Mouse (Mus musculus) heart, adult 2 months (tissue): ENCODE data around the gene Fndc10. TPM values are rescaled to one million over a fixed set of nuclear protein-coding genes. Genes with fewer than 3 reads are reported as not detected.

Experiments used
- DNase-seq, 2 experiments: peaks; one replicate each; pipeline ENCODE4 v3.0.0; 2021
- H3K27ac ChIP-seq: fragments of 200-600 bp; 2 replicates; pipeline ENCODE4 v1.8.1; 2022
- H3K27me3 ChIP-seq: fragments of 200-500 bp; 2 replicates; pipeline ENCODE4 v1.6.1; 2012; ENCODE audit warnings: mild to moderate bottlenecking, low read length, inconsistent platforms, mixed read lengths; ENCODE audit not compliant: control insufficient read depth, insufficient read depth
- H3K36me3 ChIP-seq: fragments of 200-500 bp; 2 replicates; pipeline ENCODE4 v1.6.1; 2012; ENCODE audit warnings: low read length, inconsistent platforms; ENCODE audit not compliant: control insufficient read depth, insufficient read depth
- H3K4me1 ChIP-seq: fragments of 200-500 bp; 2 replicates; pipeline ENCODE4 v1.6.1; 2011; ENCODE audit warnings: low read length; ENCODE audit not compliant: control insufficient read depth, insufficient read depth
- H3K4me3 ChIP-seq: fragments of 200-600 bp; 2 replicates; pipeline ENCODE4 v1.8.1; 2022
- H3K79me2 ChIP-seq: fragments of 200-500 bp; replicated peaks from 2 replicates; pipeline ENCODE4 v1.6.1; 2012; ENCODE audit warnings: mild to moderate bottlenecking, inconsistent platforms, low read length, moderate library complexity, mixed read lengths; ENCODE audit not compliant: control insufficient read depth, insufficient read depth
- H3K9ac ChIP-seq: fragments of 200-500 bp; 2 replicates; pipeline ENCODE4 v1.6.1; 2012; ENCODE audit warnings: low read depth, mild to moderate bottlenecking, control low read depth, inconsistent platforms, low read length, mixed read lengths
- CTCF ChIP-seq: fragments of 200-600 bp; IDR thresholded peaks from 2 replicates; pipeline ENCODE4 v1.8.1; 2022; ENCODE audit warnings: antibody characterized with exemption, mild to moderate bottlenecking, moderate library complexity
- EP300 ChIP-seq: fragments of 200-500 bp; IDR thresholded peaks from 2 replicates; pipeline ENCODE4 v1.6.1; 2011; ENCODE audit warnings: low read depth, low read length, control low read depth; ENCODE audit not compliant: insufficient read depth
- POLR2A ChIP-seq: fragments of 200-500 bp; IDR thresholded peaks from 2 replicates; pipeline ENCODE4 v1.6.1; 2011; ENCODE audit warnings: mild to moderate bottlenecking, low read depth, low read length, control low read depth; ENCODE audit not compliant: insufficient read depth
- WGBS: fragments of 180-500 bp; shearing (Covaris S2); methylation state at CpG from one replicate; pipeline ENCODE4 v1.1.7; 2018; 5-methylcytosine and 5-hydroxymethylcytosine counted together
- intact Hi-C: fragments of 180-260 bp; cut with DNase I; formaldehyde crosslinking; loops from one replicate; pipeline ENCODE4 v1.15.1; 2025
- polyA plus RNA-seq: library from polyadenylated mRNA; depleted of rRNA; stranded (reverse); fragments of >200 nt; gene quantifications from 2 replicates; pipeline ENCODE4 v1.2.3, GENCODE M21; 2012
- total RNA-seq, 2 experiments: library from RNA; stranded (reverse); gene quantifications; 2 replicates each; pipeline ENCODE4 v1.2.3; 2021

Fndc10 gene
- total and polyA plus RNA-seq, 3 experiments, result 1.2 to 3.9 (median 1.5) TPM

GRCm38 (mm10) chr4:155653086-155653450 is 41.1 kb upstream of the Fndc10 start, which contains the start of gene Mmp23:
TSS of gene Mmp23 (minus strand) at chr4:155653384.
- under 1% methylated on average over 33 of the region's 33 CpGs for WGBS
- DNase-seq, result peak; percentile 68 to 70
- intact Hi-C loops, result no loop called here
- TF ChIP-seq POLR2A (0 out of 2 replicates have a peak, but pooled peaks have one; percentile 4), CTCF (no peak), EP300 (no peak)
- Histone ChIP-seq H3K4me1 (peaks cover 2% of the 10 kb centered on the region), H3K4me3 (peak within 1 kb of the TSS; percentile 28), H3K9ac (peak within 1 kb of the TSS; percentile 74), H3K79me2 (no peaks in the 10 kb centered on the region), H3K27me3 (peaks cover 3% of the 10 kb centered on the region; the same call in 1 of the 2 replicates), H3K36me3 (no peaks in the 10 kb centered on the region), H3K27ac (peak within 1 kb of the TSS; percentile 47)

GRCm38 (mm10) chr4:155653451-155654182 is 40.5 kb upstream of the Fndc10 start:
- DNase-seq, result peak in 1 of 2 experiments; percentile 61
- peak overlapping the region; percentile 28 for H3K4me3 ChIP-seq
- H3K27ac ChIP-seq, result peak overlapping the region; percentile 47
- 3% methylated on average over 31 of the region's 31 CpGs for WGBS
- H3K27me3 ChIP-seq, result peaks cover 3% of the 10 kb centered on the region; the same call in 1 of the 2 replicates
- peak overlapping the region; percentile 74 for H3K9ac ChIP-seq
- intact Hi-C loops, result no loop called here
- H3K79me2 ChIP-seq, result no peaks in the 10 kb centered on the region
- TF ChIP-seq CTCF (no peak; the same call in 1 of the 2 replicates), POLR2A (0 out of 2 replicates have a peak, but pooled peaks have one; percentile 5)
- H3K36me3 ChIP-seq, result no peaks in the 10 kb centered on the region
- peaks cover 2% of the 10 kb centered on the region for H3K4me1 ChIP-seq

GRCm38 (mm10) chr4:155654183-155654455 is 40.0 kb upstream of the Fndc10 start:
- intact Hi-C loops, result no loop called here
- no peak for TF ChIP-seq EP300
- no peak for TF ChIP-seq CTCF
- TF ChIP-seq POLR2A, result no peak
- H3K4me3 ChIP-seq, result peak overlapping the region; percentile 28
- peaks cover 3% of the 10 kb centered on the region; the same call in 1 of the 2 replicates for H3K27me3 ChIP-seq
- 14% methylated on average over 6 of the region's 6 CpGs for WGBS
- no peaks in the 10 kb centered on the region for H3K79me2 ChIP-seq
- H3K4me1 ChIP-seq, result peaks cover 2% of the 10 kb centered on the region
- DNase-seq, result peak in 1 of 2 experiments; percentile 66
- H3K9ac ChIP-seq, result no peak overlapping the region; the same call in 1 of the 2 replicates
- no peaks in the 10 kb centered on the region for H3K36me3 ChIP-seq
- no peak overlapping the region; the same call in 1 of the 2 replicates for H3K27ac ChIP-seq

GRCm38 (mm10) chr4:155654456-155655298 is 39.5 kb upstream of the Fndc10 start:
- TF ChIP-seq CTCF, result no peak
- TF ChIP-seq POLR2A, result 0 out of 2 replicates have a peak, but pooled peaks have one; percentile 20
- TF ChIP-seq EP300, result no peak
- peak in 1 of 2 experiments; percentile 65 for DNase-seq
- Histone ChIP-seq H3K4me3 (peak overlapping the region; percentile 28), H3K79me2 (no peaks in the 10 kb centered on the region), H3K4me1 (peaks cover 2% of the 10 kb centered on the region), H3K27me3 (peaks cover 3% of the 10 kb centered on the region; the same call in 1 of the 2 replicates), H3K36me3 (no peaks in the 10 kb centered on the region), H3K27ac (no peak overlapping the region; the same call in 1 of the 2 replicates), H3K9ac (peak overlapping the region; percentile 62)
- intact Hi-C loops, result no loop called here
- whole genome bisulfite sequencing, result 16% methylated on average over 51 of the region's 52 CpGs

- H3K79me2 ChIP-seq, result no peaks in the 10 kb centered on the region
- H3K4me3 ChIP-seq, result no peak overlapping the region
- no peaks in the 10 kb centered on the region for H3K36me3 ChIP-seq
- DNase-seq, result no peak
- 91% methylated on average over 13 of the region's 13 CpGs for WGBS
- no peak for TF ChIP-seq CTCF
- no peak for TF ChIP-seq POLR2A
- no peak for TF ChIP-seq EP300
- no peak overlapping the region for H3K27ac ChIP-seq
- intact Hi-C loops, result no loop called here
- H3K9ac ChIP-seq, result no peak overlapping the region
- peaks cover 3% of the 10 kb centered on the region; the same call in 1 of the 2 replicates for H3K27me3 ChIP-seq
- peaks cover 2% of the 10 kb centered on the region for H3K4me1 ChIP-seq
These were observed 37.9 kb upstream of the Fndc10 start for GRCm38 (mm10) chr4:155656214-155656751.
